Mouse (Mus musculus) embryonic facial prominence, embryonic 12.5 days (tissue): ENCODE data around the gene Zbtb20. TPM values are rescaled to one million over a fixed set of nuclear protein-coding genes. Genes with fewer than 3 reads are reported as not detected.

Source experiments
- ATAC-seq: fragments of 200-750 bp; cut with Nextera tagmentation; 2 replicates; pipeline ENCODE4 v1.8.0; 2017; ENCODE audit not compliant: insufficient number of reproducible peaks, insufficient read depth, low FRiP score, low TSS enrichment
- H3K27ac ChIP-seq: fragments of 300-500 bp; sonication (generic); 2 replicates; pipeline ENCODE4 v1.5.1; 2016; ENCODE audit warnings: mild to moderate bottlenecking
- H3K27me3 ChIP-seq: fragments of 300-500 bp; sonication (generic); 2 replicates; pipeline ENCODE4 v1.6.1; 2016; ENCODE audit warnings: mild to moderate bottlenecking, moderate library complexity
- H3K36me3 ChIP-seq: fragments of 300-500 bp; sonication (generic); 2 replicates; pipeline ENCODE4 v1.6.1; 2016; ENCODE audit warnings: mild to moderate bottlenecking
- H3K4me1 ChIP-seq: fragments of 300-500 bp; sonication (generic); 2 replicates; pipeline ENCODE4 v1.6.1; 2016
- H3K4me2 ChIP-seq: fragments of 300-500 bp; sonication (generic); replicated peaks from 2 replicates; pipeline ENCODE4 v1.6.1; 2016; ENCODE audit warnings: mild to moderate bottlenecking, moderate library complexity
- H3K4me3 ChIP-seq: fragments of 300-500 bp; sonication (generic); 2 replicates; pipeline ENCODE4 v1.5.1; 2016; ENCODE audit warnings: mild to moderate bottlenecking
- H3K9ac ChIP-seq: fragments of 300-500 bp; sonication (generic); 2 replicates; pipeline ENCODE4 v1.6.1; 2016; ENCODE audit warnings: mild to moderate bottlenecking, moderate library complexity
- H3K9me3 ChIP-seq: fragments of 300-500 bp; sonication (generic); 2 replicates; pipeline ENCODE4 v1.6.1; 2016; ENCODE audit warnings: mild to moderate bottlenecking, moderate library complexity
- WGBS: fragments of 180-500 bp; shearing (Covaris S2); methylation state at CpG from one replicate; pipeline ENCODE4 v1.1.7; 2016; 5-methylcytosine and 5-hydroxymethylcytosine counted together
- polyA plus RNA-seq: library from polyadenylated mRNA; unstranded; fragments of >200 nt; fragmentation: Nextera tagmentation; extraction: Ambion mirVana; gene quantifications from 2 replicates; pipeline ENCODE4 v1.2.1, GENCODE M21; 2016

Zbtb20 gene
- polyA plus RNA-seq, 1 experiment from 2014 or later = 25.8 TPM

GRCm38 (mm10) chr16:43379351-43380325 lies 504.0 kb downstream of the Zbtb20 start:
- Histone ChIP-seq H3K27ac (no peak overlapping the region), H3K4me2 (no peak overlapping the region), H3K27me3 (no peaks in the 10 kb centered on the region), H3K9me3 (no peaks in the 10 kb centered on the region), H3K4me1 (no peaks in the 10 kb centered on the region), H3K9ac (no peak overlapping the region), H3K4me3 (no peak overlapping the region), H3K36me3 (no peaks in the 10 kb centered on the region)
- 84% methylated on average over 7 of the region's 7 CpGs for WGBS
- ATAC-seq = no peak

GRCm38 (mm10) chr16:43381183-43381582 lies 505.5 kb downstream of the Zbtb20 start:
- no peaks in the 10 kb centered on the region for H3K9me3 ChIP-seq
- H3K27ac ChIP-seq = no peak overlapping the region
- no peaks in the 10 kb centered on the region for H3K4me1 ChIP-seq
- no peak overlapping the region for H3K9ac ChIP-seq
- H3K27me3 ChIP-seq = no peaks in the 10 kb centered on the region
- H3K36me3 ChIP-seq = no peaks in the 10 kb centered on the region
- H3K4me2 ChIP-seq = no peak overlapping the region
- 82% methylated on average over 2 of the region's 2 CpGs for WGBS
- no peak overlapping the region for H3K4me3 ChIP-seq
- no peak for ATAC-seq

- no peak overlapping the region for H3K9ac ChIP-seq
- no peak overlapping the region for H3K4me3 ChIP-seq
- no peaks in the 10 kb centered on the region for H3K9me3 ChIP-seq
- no peak overlapping the region for H3K27ac ChIP-seq
- H3K36me3 ChIP-seq = no peaks in the 10 kb centered on the region
- H3K4me1 ChIP-seq = no peaks in the 10 kb centered on the region
- H3K27me3 ChIP-seq = no peaks in the 10 kb centered on the region
- ATAC-seq = no peak
- 74% methylated on average over 7 of the region's 7 CpGs for WGBS
- no peak overlapping the region for H3K4me2 ChIP-seq
These were observed 507.6 kb downstream of the Zbtb20 start for GRCm38 (mm10) chr16:43383149-43383740.

GRCm38 (mm10) chr16:43384953-43385619 lies 509.4 kb downstream of the Zbtb20 start:
- 73% methylated on average over 4 of the region's 4 CpGs for WGBS
- H3K4me3 ChIP-seq = no peak overlapping the region
- no peak for ATAC-seq

GRCm38 (mm10) chr16:43385620-43386210 lies 510.0 kb downstream of the Zbtb20 start:
- Histone ChIP-seq H3K4me1 (no peaks in the 10 kb centered on the region), H3K4me3 (no peak overlapping the region), H3K4me2 (no peak overlapping the region), H3K27me3 (no peaks in the 10 kb centered on the region), H3K36me3 (no peaks in the 10 kb centered on the region), H3K27ac (no peak overlapping the region), H3K9ac (no peak overlapping the region), H3K9me3 (no peaks in the 10 kb centered on the region)
- no peak for ATAC-seq
- WGBS = 64% methylated on average over 5 of the region's 5 CpGs

More at GRCm38 (mm10) chr16:43384953-43385619, 509.4 kb downstream of the Zbtb20 start:
- no peak overlapping the region for H3K4me2 ChIP-seq
- no peak overlapping the region for H3K27ac ChIP-seq
- no peak overlapping the region for H3K9ac ChIP-seq
- no peaks in the 10 kb centered on the region for H3K4me1 ChIP-seq
- H3K36me3 ChIP-seq = no peaks in the 10 kb centered on the region
- H3K9me3 ChIP-seq = no peaks in the 10 kb centered on the region
- H3K27me3 ChIP-seq = no peaks in the 10 kb centered on the region

GRCm38 (mm10) chr16:43386426-43386825 lies 510.7 kb downstream of the Zbtb20 start:
- Histone ChIP-seq H3K4me2 (no peak overlapping the region), H3K4me1 (no peaks in the 10 kb centered on the region), H3K27me3 (no peaks in the 10 kb centered on the region)

GRCm38 (mm10) chr16:43388389-43388788 lies 512.7 kb downstream of the Zbtb20 start:
- Histone ChIP-seq H3K27ac (no peak overlapping the region), H3K9ac (no peak overlapping the region), H3K27me3 (no peaks in the 10 kb centered on the region), H3K36me3 (no peaks in the 10 kb centered on the region), H3K9me3 (no peaks in the 10 kb centered on the region), H3K4me3 (no peak overlapping the region), H3K4me2 (no peak overlapping the region), H3K4me1 (no peaks in the 10 kb centered on the region)
- ATAC-seq = no peak
- WGBS = 86% methylated on average over 5 of the region's 5 CpGs

More at GRCm38 (mm10) chr16:43386426-43386825, 510.7 kb downstream of the Zbtb20 start:
- Histone ChIP-seq H3K36me3 (no peaks in the 10 kb centered on the region), H3K27ac (no peak overlapping the region), H3K9ac (no peak overlapping the region), H3K9me3 (no peaks in the 10 kb centered on the region), H3K4me3 (no peak overlapping the region)
- ATAC-seq = no peak
- WGBS = 90% methylated on average over 5 of the region's 5 CpGs

GRCm38 (mm10) chr16:43390387-43390786 lies 514.7 kb downstream of the Zbtb20 start:
- H3K27ac ChIP-seq = no peak overlapping the region
- no peak overlapping the region for H3K4me3 ChIP-seq
- H3K36me3 ChIP-seq = no peaks in the 10 kb centered on the region
- H3K9ac ChIP-seq = no peak overlapping the region
- no peak for ATAC-seq
- H3K4me1 ChIP-seq = no peaks in the 10 kb centered on the region
- no peaks in the 10 kb centered on the region for H3K27me3 ChIP-seq
- no peaks in the 10 kb centered on the region for H3K9me3 ChIP-seq
- 78% methylated on average over 4 of the region's 4 CpGs for WGBS
- no peak overlapping the region for H3K4me2 ChIP-seq

GRCm38 (mm10) chr16:43393382-43393781 lies 517.7 kb downstream of the Zbtb20 start:
- WGBS = 66% methylated on average over 4 of the region's 4 CpGs
- H3K27me3 ChIP-seq = no peaks in the 10 kb centered on the region
- H3K4me3 ChIP-seq = no peak overlapping the region
- H3K36me3 ChIP-seq = no peaks in the 10 kb centered on the region
- no peaks in the 10 kb centered on the region for H3K4me1 ChIP-seq
- no peak overlapping the region for H3K9ac ChIP-seq
- H3K27ac ChIP-seq = no peak overlapping the region
- no peaks in the 10 kb centered on the region for H3K9me3 ChIP-seq
- H3K4me2 ChIP-seq = no peak overlapping the region
- no peak for ATAC-seq

- no peak overlapping the region for H3K27ac ChIP-seq
- H3K4me3 ChIP-seq = no peak overlapping the region
- 74% methylated on average over 9 of the region's 9 CpGs for WGBS
- H3K9me3 ChIP-seq = no peaks in the 10 kb centered on the region
- ATAC-seq = no peak
- H3K36me3 ChIP-seq = no peaks in the 10 kb centered on the region
- H3K4me1 ChIP-seq = no peaks in the 10 kb centered on the region
- H3K4me2 ChIP-seq = no peak overlapping the region
- H3K9ac ChIP-seq = no peak overlapping the region
- no peaks in the 10 kb centered on the region for H3K27me3 ChIP-seq
These were observed 518.4 kb downstream of the Zbtb20 start for GRCm38 (mm10) chr16:43394013-43394568.

GRCm38 (mm10) chr16:43394760-43395159 lies 519.1 kb downstream of the Zbtb20 start:
- Histone ChIP-seq H3K9me3 (no peaks in the 10 kb centered on the region), H3K27ac (no peak overlapping the region), H3K9ac (no peak overlapping the region), H3K36me3 (no peaks in the 10 kb centered on the region), H3K4me3 (no peak overlapping the region), H3K4me2 (no peak overlapping the region), H3K27me3 (no peaks in the 10 kb centered on the region), H3K4me1 (no peaks in the 10 kb centered on the region)
- 87% methylated on average over 2 of the region's 2 CpGs for WGBS
- ATAC-seq = no peak
